20 mouse cellular contexts compared by ENCODE assay signal in the genomic region with DNA sequence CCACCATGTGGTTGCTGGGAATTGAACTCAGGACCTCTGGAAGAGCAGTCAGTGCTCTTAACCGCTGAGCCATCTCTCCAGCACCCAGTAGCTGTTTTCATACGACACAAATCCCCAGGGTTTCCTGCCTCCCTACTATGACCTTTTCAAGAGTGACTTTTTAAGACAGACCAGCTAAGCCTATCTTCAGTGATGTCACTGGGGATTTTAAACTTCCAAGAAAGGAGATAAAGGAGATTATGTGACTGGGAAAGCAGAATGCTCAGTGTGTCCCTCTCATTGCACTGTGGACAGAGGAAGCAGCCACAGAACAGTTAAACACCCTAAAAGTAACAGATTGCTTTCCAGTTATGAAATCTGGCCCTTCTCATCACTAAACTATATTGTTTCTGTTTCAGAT. TPM values are rescaled to one million over a fixed set of nuclear protein-coding genes. Genes with fewer than 3 reads are reported as not detected.
A peak's percentile ranks its signal among the peaks of the same experiment; 100 is the strongest.
DNase-seq lines count a peak whose midpoint lies in the region; ATAC-seq and TF ChIP-seq lines count a peak whose summit lies in the region.
"Had no signal": no experiment of that assay in that cellular context is flagged by ENCODE, and none has a peak within 500 bp of the region (broad histone marks: within the 10 kb centered on the region; RNA-seq: fewer than 3 reads in every experiment).

No protein-coding gene starts in this region.

- H3K4me2 ChIP-seq in heart, embryonic 12.5 days = no peak overlapping the region
- H3K4me2 ChIP-seq: embryonic facial prominence, embryonic 15.5 days; hindbrain, embryonic 15.5 days; liver, embryonic 13.5 days; neural tube, embryonic 12.5 days had no signal

- no peaks in the 10 kb centered on the region for H3K27me3 ChIP-seq in heart, embryonic 10.5 days (ENCODE audit: insufficient read depth, poor library complexity, severe bottlenecking)
- H3K27me3 ChIP-seq in heart, embryonic 12.5 days (replicated peaks) = no peaks in the 10 kb centered on the region
- H3K27me3 ChIP-seq: embryonic facial prominence, embryonic 15.5 days; hindbrain, embryonic 15.5 days; neural tube, embryonic 12.5 days had no signal

- no peak overlapping the region for H3K9ac ChIP-seq in heart, embryonic 12.5 days
- H3K9ac ChIP-seq: embryonic facial prominence, embryonic 15.5 days; hindbrain, embryonic 15.5 days; liver, embryonic 13.5 days; neural tube, embryonic 12.5 days had no signal

- intact Hi-C loops in gastrocnemius, adult 2 months (cut with DNase I) = no loop called here
- intact Hi-C loops in gastrocnemius, postnatal 14 days (cut with DNase I; ENCODE audit: low total_unique reads) = no loop called here

- H3K4me1 ChIP-seq in heart, embryonic 10.5 days = peaks cover 26% of the 10 kb centered on the region
- H3K4me1 ChIP-seq in heart, embryonic 12.5 days (replicated peaks) = peaks cover 24% of the 10 kb centered on the region
- 0 out of 2 replicates have a peak, but pooled peaks cover 2% of the 10 kb centered on the region for H3K4me1 ChIP-seq in embryonic fibroblast, embryonic 13.5 days (ENCODE audit: control insufficient read depth, insufficient read depth, low read length)
- H3K4me1 ChIP-seq: embryonic facial prominence, embryonic 15.5 days; hindbrain, embryonic 15.5 days; neural tube, embryonic 12.5 days had no signal

- ATAC-seq in heart, embryonic 12.5 days (ENCODE audit: insufficient number of reproducible peaks, low FRiP score) = no peak
- ATAC-seq: forebrain, embryonic 16.5 days had no signal

- no peak for TF ChIP-seq CTCF in gastrocnemius, adult 2 months (IDR thresholded peaks at IDR 0.05)
- no peak for TF ChIP-seq CTCF in embryonic fibroblast, embryonic 13.5 days (IDR thresholded peaks at IDR 0.05; ENCODE audit: borderline replicate concordance, insufficient read depth, low read length)

- WGBS in heart, embryonic 10.5 days = 68% methylated on average over 2 of the region's 2 CpGs
- WGBS in heart, embryonic 12.5 days = 71% methylated on average over 2 of the region's 2 CpGs

- H3K4me3 ChIP-seq in gastrocnemius, adult 2 months = no peak overlapping the region
- no peak overlapping the region for H3K4me3 ChIP-seq in heart, embryonic 10.5 days
- H3K4me3 ChIP-seq in heart, embryonic 12.5 days = no peak overlapping the region
- H3K4me3 ChIP-seq in embryonic fibroblast, embryonic 13.5 days (ENCODE audit: insufficient read depth, low read length) = no peak overlapping the region
- H3K4me3 ChIP-seq: embryonic facial prominence, embryonic 15.5 days; hindbrain, embryonic 15.5 days; left cerebral cortex, adult 2 months; liver, embryonic 13.5 days; neural tube, embryonic 12.5 days had no signal

- no peak for DNase-seq in gastrocnemius, adult 2 months
- DNase-seq in gastrocnemius, postnatal 14 days = no peak
- DNase-seq in heart, embryonic 10.5 days (ENCODE audit: low spot score) = no peak
- peak; percentile 64 for DNase-seq in retina, postnatal 7 days (ENCODE audit: low read depth, low spot score)
- DNase-seq in right cerebral cortex, adult 18-20 months = no peak
- DNase-seq in testis, postnatal 14 days (ENCODE audit: low spot score) = no peak
- DNase-seq: cerebellum, adult 9-11 months; kidney, adult 9 months; kidney, postnatal 25 days; liver, embryonic 13.5 days; lung, adult 2 months; lung, postnatal 36 days; midbrain, embryonic 14.5 days had no signal

- H3K9me3 ChIP-seq in heart, embryonic 10.5 days = no peaks in the 10 kb centered on the region
- H3K9me3 ChIP-seq in heart, embryonic 12.5 days (replicated peaks) = no peaks in the 10 kb centered on the region
- H3K9me3 ChIP-seq: embryonic facial prominence, embryonic 15.5 days; hindbrain, embryonic 15.5 days; liver, embryonic 13.5 days; neural tube, embryonic 12.5 days had no signal

- no peaks in the 10 kb centered on the region for H3K36me3 ChIP-seq in heart, embryonic 10.5 days
- H3K36me3 ChIP-seq in heart, embryonic 12.5 days = no peaks in the 10 kb centered on the region
- H3K36me3 ChIP-seq: embryonic facial prominence, embryonic 15.5 days; hindbrain, embryonic 15.5 days; liver, embryonic 13.5 days; neural tube, embryonic 12.5 days had no signal

- H3K27ac ChIP-seq in gastrocnemius, adult 2 months = peak overlapping the region; percentile 80
- peak overlapping the region; percentile 62; the same call in 1 of the 2 replicates for H3K27ac ChIP-seq in heart, embryonic 10.5 days
- H3K27ac ChIP-seq in heart, embryonic 12.5 days (ENCODE audit: poor library complexity, severe bottlenecking) = no peak overlapping the region
- peak overlapping the region; percentile 46 for H3K27ac ChIP-seq in embryonic fibroblast, embryonic 13.5 days (ENCODE audit: insufficient read depth, low read length)
- H3K27ac ChIP-seq: embryonic facial prominence, embryonic 15.5 days; hindbrain, embryonic 15.5 days; left cerebral cortex, adult 2 months; liver, embryonic 13.5 days; neural tube, embryonic 12.5 days had no signal

- no peak for TF ChIP-seq POLR2A in embryonic fibroblast, embryonic 13.5 days (IDR thresholded peaks at IDR 0.05; ENCODE audit: low read depth, low read length)

RNA-seq across cellular contexts. Expression of a gene that starts 41.6 kb away (rescaled TPM):
- 10 to 100 TPM; 72.0 to 79.2 TPM for total RNA-seq in gastrocnemius, adult 2 months (2021)
- 10 to 100 TPM; 59.2 to 59.6 TPM for total RNA-seq in gastrocnemius, postnatal 14 days (2021)
- polyA plus RNA-seq in heart, embryonic 10.5 days (2016; fragmentation: Nextera tagmentation; extraction: Ambion mirVana) = 44.5 and 53.4 TPM in 2 replicates
- 55.1 and 55.3 TPM in 2 replicates for polyA plus RNA-seq in heart, embryonic 12.5 days (2016; fragmentation: Nextera tagmentation; extraction: Ambion mirVana)
- 76.9 and 81.0 TPM in 2 replicates for polyA plus RNA-seq in embryonic fibroblast, embryonic 13.5 days (2011; ENCODE audit: insufficient read length, low read depth, missing spikeins)
